Comparison of ENCODE assay signal across 7 mouse cellular contexts in the genomic region with DNA sequence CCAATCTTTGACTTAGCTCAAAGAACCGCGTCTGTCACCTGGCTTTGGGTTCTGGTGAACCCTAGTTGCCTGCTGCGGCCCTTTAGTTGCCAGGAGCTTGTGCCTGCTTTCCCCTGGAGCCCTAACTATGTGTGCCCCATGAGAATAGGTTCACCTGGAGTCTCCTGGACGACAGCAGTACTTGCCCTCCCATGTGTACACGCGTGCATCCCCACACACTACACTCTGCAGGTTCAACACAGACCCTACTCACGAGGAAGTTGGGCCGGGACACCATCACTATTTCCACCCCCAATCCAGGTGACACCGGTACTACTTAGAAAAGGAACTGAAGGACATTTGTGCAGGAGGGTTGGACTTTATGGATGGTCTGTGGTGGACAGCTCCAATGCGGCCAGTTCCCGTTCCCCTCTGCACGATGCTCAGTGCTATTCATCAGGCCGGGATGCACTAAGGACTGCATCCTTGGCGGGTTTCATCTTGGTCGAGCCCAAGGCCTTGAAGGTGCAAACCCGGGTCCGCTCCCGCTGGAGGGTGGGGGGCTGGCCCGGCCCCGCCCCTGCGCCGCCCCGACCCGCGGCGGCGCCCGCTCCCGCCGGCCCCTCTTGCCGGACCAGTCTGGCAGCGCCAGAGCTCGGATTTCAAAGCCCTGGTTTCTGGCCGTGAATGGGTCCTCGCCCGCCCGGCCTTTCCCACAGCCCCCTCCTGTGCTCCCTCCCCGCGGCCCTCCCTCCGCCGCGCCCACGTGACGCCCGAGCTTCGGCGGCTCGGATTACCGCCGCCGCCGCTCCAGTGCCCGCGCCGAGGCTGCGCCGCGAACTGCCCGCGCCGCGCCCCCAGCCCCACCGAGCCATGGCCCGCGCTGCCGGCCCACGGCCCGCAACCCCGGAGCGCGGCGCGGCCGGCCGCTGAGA. TPM values are rescaled to one million over a fixed set of nuclear protein-coding genes. Genes with fewer than 3 reads are reported as not detected.
A peak's percentile ranks its signal among the peaks of the same experiment; 100 is the strongest.
DNase-seq lines count a peak whose midpoint lies in the region; ATAC-seq and TF ChIP-seq lines count a peak whose summit lies in the region.

Gene Mtss1l (plus strand): TSS at position 792 of the 914 bp plus-strand sequence.

- peak; percentile 70 for DNase-seq in adrenal gland, adult 18-20 months (ENCODE audit: low spot score in 2 of 2)
- DNase-seq in cerebellum, postnatal 36 days, result peak; percentile 80 to 85
- DNase-seq in gastrocnemius, postnatal 10 days, result peak; percentile 83
- peak; percentile 94 for DNase-seq in hindbrain, postnatal 0 days (ENCODE audit: low spot score)
- DNase-seq in left cerebral cortex, postnatal 25 days (ENCODE audit: low spot score in 2 of 2), result peak; percentile 72 to 79
- peak; percentile 99 for DNase-seq in midbrain, embryonic 11.5 days (ENCODE audit: low spot score, missing footprints)

- H3K9me3 ChIP-seq in hindbrain, postnatal 0 days (ENCODE audit: low read length), result no peaks in the 10 kb centered on the region
- no peaks in the 10 kb centered on the region for H3K9me3 ChIP-seq in midbrain, embryonic 11.5 days (ENCODE audit: control insufficient read depth, low read length)
- H3K9me3 ChIP-seq in stomach, embryonic 14.5 days (ENCODE audit: control insufficient read depth, low read depth, low read length), result no peaks in the 10 kb centered on the region

- intact Hi-C loops in left cerebral cortex, postnatal 25 days (cut with DNase I), result no loop called here

- peaks cover 76% of the 10 kb centered on the region for H3K4me1 ChIP-seq in hindbrain, postnatal 0 days (ENCODE audit: insufficient read depth, low read length)
- H3K4me1 ChIP-seq in midbrain, embryonic 11.5 days (ENCODE audit: control insufficient read depth, insufficient read depth, low read length), result peaks cover 33% of the 10 kb centered on the region
- peaks cover 86% of the 10 kb centered on the region for H3K4me1 ChIP-seq in stomach, embryonic 14.5 days (ENCODE audit: control insufficient read depth, insufficient read depth, low read length)

- peak; percentile 66 for ATAC-seq in hindbrain, postnatal 0 days
- ATAC-seq in midbrain, embryonic 11.5 days (ENCODE audit: low FRiP score), result peak; percentile 89
- peak; percentile 86 for ATAC-seq in stomach, embryonic 14.5 days (ENCODE audit: insufficient number of reproducible peaks, insufficient read depth, low FRiP score, low read depth)

- peak; percentile 5; the same call in 1 of the 2 replicates for TF ChIP-seq CTCF in hindbrain, postnatal 0 days (IDR thresholded peaks at IDR 0.05; ENCODE audit: low read depth)

- peak within 1 kb of the TSS; percentile 98 for H3K27ac ChIP-seq in hindbrain, postnatal 0 days
- H3K27ac ChIP-seq in midbrain, embryonic 11.5 days (ENCODE audit: low read depth, low read length), result peak within 1 kb of the TSS; percentile 69
- peak within 1 kb of the TSS; percentile 84 for H3K27ac ChIP-seq in stomach, embryonic 14.5 days (ENCODE audit: low read length)

- 4% methylated on average over 64 of the region's 75 CpGs for WGBS in hindbrain, postnatal 0 days
- 3% methylated on average over 72 of the region's 75 CpGs for WGBS in midbrain, embryonic 11.5 days
- WGBS in stomach, embryonic 14.5 days, result 3% methylated on average over 66 of the region's 75 CpGs

- no peaks in the 10 kb centered on the region for H3K27me3 ChIP-seq in hindbrain, postnatal 0 days (ENCODE audit: insufficient read depth, low read length)
- no peaks in the 10 kb centered on the region for H3K27me3 ChIP-seq in midbrain, embryonic 11.5 days (ENCODE audit: control insufficient read depth, insufficient read depth, low read length)
- H3K27me3 ChIP-seq in stomach, embryonic 14.5 days (ENCODE audit: control insufficient read depth, insufficient read depth, low read length), result no peaks in the 10 kb centered on the region

- H3K4me3 ChIP-seq in hindbrain, postnatal 0 days (ENCODE audit: low read length), result peak within 1 kb of the TSS; percentile 90
- peak within 1 kb of the TSS; percentile 80 for H3K4me3 ChIP-seq in midbrain, embryonic 11.5 days (ENCODE audit: low read depth, low read length)
- H3K4me3 ChIP-seq in stomach, embryonic 14.5 days (ENCODE audit: low read depth, low read length), result peak within 1 kb of the TSS; percentile 58

- H3K36me3 ChIP-seq in hindbrain, postnatal 0 days (ENCODE audit: insufficient read depth, low read length), result no peaks in the 10 kb centered on the region
- H3K36me3 ChIP-seq in midbrain, embryonic 11.5 days (ENCODE audit: control insufficient read depth, insufficient read depth, low read length), result no peaks in the 10 kb centered on the region
- H3K36me3 ChIP-seq in stomach, embryonic 14.5 days (ENCODE audit: control insufficient read depth, insufficient read depth, low read length), result peaks cover 4% of the 10 kb centered on the region

- H3K4me2 ChIP-seq in hindbrain, postnatal 0 days (ENCODE audit: low read depth, low read length), result peak within 1 kb of the TSS; percentile 81
- H3K4me2 ChIP-seq in midbrain, embryonic 11.5 days, result peak within 1 kb of the TSS; percentile 72
- H3K4me2 ChIP-seq in stomach, embryonic 14.5 days (replicated peaks; ENCODE audit: low read depth, low read length), result peak within 1 kb of the TSS; percentile 92

- peak within 1 kb of the TSS; percentile 99 for H3K9ac ChIP-seq in hindbrain, postnatal 0 days (replicated peaks; ENCODE audit: low read length)
- peak within 1 kb of the TSS; percentile 89 for H3K9ac ChIP-seq in midbrain, embryonic 11.5 days (ENCODE audit: low read length)
- H3K9ac ChIP-seq in stomach, embryonic 14.5 days (replicated peaks; ENCODE audit: low read depth, low read length), result peak within 1 kb of the TSS; percentile 90

RNA-seq across cellular contexts. Expression of gene Mtss1l, which starts in this region (rescaled TPM):
- 10 to 100 TPM; 18.6 to 20.0 TPM for total RNA-seq in adrenal gland, adult 18-20 months (2021)
- total RNA-seq in gastrocnemius, postnatal 10 days (2021), result 10 to 100 TPM; 58.6 to 71.8 TPM
- total RNA-seq in hindbrain, postnatal 0 days (2014; rRNA removed), result 76.2 and 81.0 TPM in 2 replicates
- polyA plus RNA-seq in hindbrain, postnatal 0 days (2015; fragmentation: Nextera tagmentation; extraction: Ambion mirVana), result 32.9 TPM in 2 replicates
- 100 to 1,000 TPM; 195 to 204 TPM for total RNA-seq in left cerebral cortex, postnatal 25 days (2021)
- polyA plus RNA-seq in midbrain, embryonic 11.5 days (2014; fragmentation: Nextera tagmentation; extraction: Ambion mirVana), result 7.4 and 9.6 TPM in 2 replicates
- 13.2 and 14.2 TPM in 2 replicates for polyA plus RNA-seq in stomach, embryonic 14.5 days (2014; fragmentation: Nextera tagmentation; extraction: Ambion mirVana)

Comparison
In these comparisons a context has a peak if more than half of its experiments do, and no peak if none do; other contexts are left out.
1. Peak in every context shown above with its lines: DNase-seq, ATAC-seq, H3K4me3 ChIP-seq and H3K27ac ChIP-seq.